Mouse (Mus musculus) adrenal gland, adult 2 months (tissue): ENCODE data around the gene Pcp4. TPM values are rescaled to one million over a fixed set of nuclear protein-coding genes. Genes with fewer than 3 reads are reported as not detected.
A peak's percentile ranks its signal among the peaks of the same experiment; 100 is the strongest.
"Not testable (repeated sequence)": the region's sequence is repeated elsewhere in the genome, so short reads cannot be mapped to it uniquely, and the experiment has no call there.

Experiments used
- DNase-seq: peaks from one replicate; pipeline ENCODE4 v3.0.0; 2021
- long read RNA-seq: library from polyadenylated mRNA; stranded (forward); transcript quantifications from one replicate; pipeline ENCODE4 v2.0.0, GENCODE M21; 2021
- polyA plus RNA-seq: library from polyadenylated mRNA; depleted of rRNA; stranded (reverse); fragments of >200 nt; gene quantifications from 2 replicates; pipeline ENCODE4 v1.2.3, GENCODE M21; 2012; rRNA removed
- total RNA-seq, 2 experiments: library from RNA; stranded (reverse); gene quantifications; 2 replicates each; pipeline ENCODE4 v1.2.3; 2021

Pcp4 gene
- total RNA-seq = 1 to 10 TPM; 5.3 to 5.8 TPM
- polyA plus RNA-seq = 0.26 TPM in 1 of 2 replicates, not detected in the other
- long read RNA-seq, transcript Pcp4-201 (3 exons, 641 nt) = major isoform, 7 of 7 reads
- long read RNA-seq, partial matches to known transcripts = 0 of 7 reads
- long read RNA-seq, other reads (novel, unspliced or antisense) = 0 of 7 reads

DNA sequence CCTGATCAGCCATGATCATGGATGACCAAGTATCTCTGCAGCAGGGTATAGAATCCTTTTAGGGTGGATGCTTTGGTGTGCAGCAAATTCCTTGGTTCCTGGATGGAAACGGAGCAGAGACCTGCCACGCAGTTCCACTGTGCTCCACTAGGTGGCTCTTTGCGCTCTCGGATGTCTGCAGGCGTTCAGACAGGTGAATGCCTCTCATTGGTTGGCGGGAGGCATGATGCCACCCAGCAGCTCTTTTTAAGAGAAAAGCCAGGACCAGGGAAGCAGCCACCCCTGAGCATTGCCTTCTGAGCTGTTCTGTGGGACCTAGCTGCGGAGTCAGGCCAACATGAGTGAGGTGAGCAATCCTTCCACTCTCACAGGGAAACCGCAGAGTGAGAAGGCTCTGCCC, at the start of gene Pcp4:
Gene Pcp4 (plus strand): TSS at position 162 of the 400 bp plus-strand sequence.
- peak; percentile 63 for DNase-seq

GRCm38 (mm10) chr16:96425044-96425443, 42.4 kb upstream of the Pcp4 start:
- no peak for DNase-seq

- DNase-seq = no peak
Measured at GRCm38 (mm10) chr16:96426671-96427070, 40.7 kb upstream of the Pcp4 start.

DNA sequence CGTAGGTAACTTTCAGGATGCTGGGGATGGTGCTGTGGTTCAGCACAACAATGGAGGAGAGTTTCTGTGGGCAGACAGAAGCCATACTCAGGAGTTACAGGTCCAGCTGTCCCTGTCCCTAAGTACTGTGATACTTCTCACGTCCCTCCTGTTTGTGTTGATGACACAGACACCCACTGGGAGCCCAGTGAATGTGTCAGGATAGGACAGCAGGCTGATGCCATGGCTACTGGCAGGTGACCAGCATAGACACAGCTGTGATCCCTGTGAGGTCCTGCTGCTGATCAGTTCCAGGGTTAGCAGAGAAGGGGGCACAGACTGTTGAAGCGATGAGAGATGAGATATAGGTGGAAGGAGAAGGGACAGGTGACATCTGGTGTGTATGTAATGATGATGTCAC, 38.4 kb upstream of the Pcp4 start:
- DNase-seq = no peak

- no peak for DNase-seq
Measured at GRCm38 (mm10) chr16:96433266-96433665, 34.1 kb upstream of the Pcp4 start.

DNA sequence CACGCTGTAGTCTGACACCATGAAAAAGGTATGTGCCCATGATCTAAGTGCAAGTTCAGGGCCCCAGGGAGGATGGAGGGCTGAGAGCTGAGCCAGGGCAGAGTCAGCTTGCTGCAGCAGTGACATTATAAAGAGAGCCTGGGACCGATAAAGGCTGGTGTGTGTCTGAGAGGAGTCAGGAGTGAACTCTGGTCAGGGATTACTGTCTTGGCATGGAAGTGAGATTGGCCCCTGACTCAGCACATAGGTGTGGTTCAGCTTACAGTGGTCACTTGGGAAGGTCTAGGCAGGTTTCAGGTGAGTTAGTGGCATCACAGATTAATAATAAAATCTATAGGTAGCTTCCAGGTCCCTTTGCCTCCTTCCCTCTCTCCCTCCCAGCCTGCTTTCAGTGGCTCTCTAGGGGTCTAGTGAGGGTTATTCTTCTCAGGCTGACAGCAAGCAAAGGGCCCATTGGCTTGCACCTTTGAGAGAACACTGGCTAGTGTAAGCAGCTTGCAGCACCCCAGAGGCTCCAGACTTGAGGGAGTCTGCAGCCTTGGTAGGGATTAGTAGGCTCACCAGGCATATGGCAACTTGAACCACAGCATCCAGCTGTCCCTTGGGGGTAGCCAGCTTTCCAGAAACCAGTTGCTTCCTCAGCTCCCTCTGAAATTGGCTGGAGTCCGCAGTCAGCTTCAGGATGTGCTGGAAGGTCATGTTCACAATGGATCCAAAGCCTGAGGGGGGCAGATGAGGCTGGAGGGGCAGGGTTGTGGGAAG, 33.2 kb upstream of the Pcp4 start:
- DNase-seq = no peak

DNA sequence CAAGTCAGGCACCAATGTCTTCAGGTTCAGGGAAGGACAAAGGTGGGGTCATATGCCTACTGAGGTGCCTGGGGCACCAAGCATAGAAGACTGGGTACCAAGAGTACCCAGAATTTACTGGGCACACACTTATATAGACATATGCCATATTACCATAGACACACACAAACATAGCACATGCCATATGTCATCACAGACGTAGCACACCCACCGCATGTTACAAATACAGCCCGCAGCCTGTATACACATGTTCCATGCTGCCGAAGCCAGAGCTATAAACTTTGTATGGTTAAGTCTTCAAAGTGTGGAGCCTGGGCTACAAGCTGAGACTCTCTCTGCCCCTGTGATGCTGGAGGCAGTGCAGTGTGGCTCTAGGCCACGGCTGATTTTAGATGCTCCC, 28.5 kb upstream of the Pcp4 start:
- no peak for DNase-seq

GRCm38 (mm10) chr16:96439682-96440081, 27.7 kb upstream of the Pcp4 start:
- no peak for DNase-seq

- DNase-seq = no peak
Measured at GRCm38 (mm10) chr16:96440871-96441270, 26.5 kb upstream of the Pcp4 start.

DNA sequence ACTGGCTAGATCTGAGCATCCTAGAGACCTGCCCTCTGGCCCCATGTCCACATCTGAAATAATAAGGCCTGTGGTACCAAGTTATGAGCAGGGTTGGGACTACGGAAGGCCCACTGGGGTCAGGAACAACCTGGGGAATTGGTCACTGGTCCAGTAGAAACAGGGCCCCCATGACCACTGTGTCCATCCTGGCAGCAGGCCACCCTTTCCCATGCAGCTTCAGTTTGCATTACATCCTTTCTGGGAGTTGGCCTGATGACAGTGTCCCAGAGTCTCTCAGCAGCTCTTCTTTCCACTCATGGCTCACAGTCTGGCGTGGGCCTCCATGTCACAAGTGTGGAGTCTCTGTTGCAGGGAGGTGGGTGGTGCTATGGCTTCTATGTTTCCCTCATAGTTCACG, 25.6 kb upstream of the Pcp4 start:
- no peak for DNase-seq

- no peak for DNase-seq
Measured at GRCm38 (mm10) chr16:96443468-96443867, 23.9 kb upstream of the Pcp4 start, which contains the start of gene Itgb2l. TSS of gene Itgb2l (minus strand) at chr16:96443619.

GRCm38 (mm10) chr16:96450871-96451270, 16.5 kb upstream of the Pcp4 start:
- not testable (repeated sequence) for DNase-seq

DNA sequence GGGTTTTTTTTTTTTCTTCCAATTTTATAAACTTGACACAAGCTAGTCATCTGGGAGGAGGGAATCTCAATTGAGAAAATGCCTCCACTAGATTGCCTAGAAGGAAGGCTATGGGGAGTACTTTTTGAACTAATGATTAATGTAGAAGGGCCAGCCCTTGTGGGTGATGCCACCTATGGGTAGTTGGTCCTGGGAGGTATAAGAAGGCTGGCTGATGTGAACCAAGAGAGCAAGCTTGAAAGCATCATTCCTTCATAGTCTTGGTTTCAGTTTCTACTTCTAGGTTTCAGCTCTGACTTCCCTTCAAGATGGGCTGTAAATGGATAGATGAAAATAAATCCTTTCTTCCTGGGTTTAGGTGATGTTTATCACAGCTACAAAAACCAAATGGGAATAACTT, 13.3 kb upstream of the Pcp4 start:
- no peak for DNase-seq

DNA sequence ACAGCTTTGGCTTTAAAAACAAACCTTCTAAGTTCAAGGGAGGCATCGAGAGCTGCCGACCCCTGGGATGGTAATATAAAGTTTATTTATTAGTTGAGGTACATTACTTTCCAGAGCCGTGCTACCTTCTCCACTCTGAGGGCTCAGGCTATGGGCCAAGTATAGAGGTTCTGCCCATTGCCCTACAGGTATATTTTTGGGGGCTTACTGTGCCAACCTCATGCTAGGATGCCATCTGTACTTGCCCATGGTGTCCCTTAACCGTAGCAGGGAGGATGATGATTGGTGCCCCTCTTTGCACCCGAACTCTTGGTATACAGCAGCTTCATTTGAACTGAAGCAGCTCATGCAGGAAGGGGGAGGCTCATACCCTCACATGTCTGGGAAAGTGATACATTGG, 9.8 kb upstream of the Pcp4 start:
- DNase-seq = no peak

GRCm38 (mm10) chr16:96459356-96459755, 8.1 kb upstream of the Pcp4 start:
- DNase-seq = no peak

- no peak for DNase-seq
Measured at GRCm38 (mm10) chr16:96460788-96461187, 6.6 kb upstream of the Pcp4 start.

- no peak for DNase-seq
Measured at GRCm38 (mm10) chr16:96468011-96468410, 605 bp downstream of the Pcp4 start.

- peak; percentile 23 for DNase-seq
Measured at GRCm38 (mm10) chr16:96468698-96469097, 1.3 kb downstream of the Pcp4 start.

DNA sequence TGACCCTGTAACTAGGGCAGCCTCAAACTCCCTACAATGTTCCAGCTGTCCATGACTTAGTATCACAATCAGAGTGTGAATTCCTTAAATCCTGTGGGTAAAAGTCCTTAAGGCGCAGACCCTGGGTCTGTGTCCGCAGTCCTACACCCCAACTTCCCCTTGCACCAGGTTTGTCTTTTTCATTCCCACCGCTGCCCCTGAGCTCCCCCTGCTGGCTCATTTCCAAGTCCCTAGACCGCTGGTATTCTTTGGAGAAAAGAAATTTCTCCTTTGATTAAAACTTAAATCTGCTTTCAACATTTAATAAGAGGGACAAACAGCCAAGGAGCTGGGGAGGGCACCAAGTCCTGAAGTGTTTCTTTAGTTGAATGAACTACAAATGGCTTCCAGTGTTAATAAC, 2.2 kb downstream of the Pcp4 start:
- DNase-seq = no peak

GRCm38 (mm10) chr16:96472361-96472760, 5.0 kb downstream of the Pcp4 start:
- no peak for DNase-seq

DNA sequence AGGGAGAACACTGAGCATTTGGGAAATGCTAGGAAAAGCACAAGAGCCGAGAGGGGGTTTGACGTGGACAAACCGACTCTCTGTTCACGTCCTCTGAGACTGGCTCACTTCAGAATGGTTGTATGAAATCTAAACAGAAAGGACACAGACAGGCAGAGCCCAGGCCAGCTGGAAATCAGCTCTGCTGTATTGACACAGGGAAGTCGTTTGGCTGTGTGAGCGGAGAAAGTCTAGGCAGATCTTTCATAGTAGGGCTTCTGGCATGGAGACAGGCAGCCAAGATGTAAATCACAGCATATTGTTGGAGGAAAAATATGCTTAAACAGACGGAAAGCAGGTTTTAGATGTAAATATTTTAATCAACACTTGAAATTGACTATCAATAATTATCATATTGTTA, 5.4 kb downstream of the Pcp4 start:
- DNase-seq = no peak

DNA sequence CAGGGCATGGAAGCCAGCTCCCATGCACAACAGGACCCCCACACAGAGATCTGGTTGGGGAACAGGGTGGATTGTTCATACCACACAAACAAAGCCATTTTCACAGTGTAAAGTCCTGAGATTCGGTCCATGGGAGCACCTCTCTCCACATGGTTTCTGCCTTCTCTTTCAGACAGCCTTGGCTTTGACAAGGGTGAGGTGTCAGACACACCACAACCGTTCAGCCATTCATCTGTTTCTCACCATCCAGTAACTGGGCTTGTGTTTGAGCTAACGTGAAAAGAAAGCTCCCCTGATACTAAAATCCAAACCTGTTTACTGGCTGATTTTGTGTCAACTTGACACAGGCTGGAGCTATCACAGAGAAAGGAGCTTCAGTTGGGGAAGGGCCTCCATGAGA, 6.8 kb downstream of the Pcp4 start:
- DNase-seq = no peak

- no peak for DNase-seq
Measured at GRCm38 (mm10) chr16:96481791-96482190, 14.4 kb downstream of the Pcp4 start.
